Mouse (Mus musculus) liver, embryonic 16.5 days (tissue): Measurements from ENCODE around the gene Olfr62. TPM values are rescaled to one million over a fixed set of nuclear protein-coding genes. Genes with fewer than 3 reads are reported as not detected.

Experiments
- ATAC-seq: fragments of 200-750 bp; cut with Nextera tagmentation; 2 replicates; pipeline ENCODE4 v1.8.0; 2017; ENCODE audit warnings: low read depth, mild to moderate bottlenecking, moderate number of reproducible peaks, moderate library complexity
- H3K27ac ChIP-seq: fragments of 300-500 bp; sonication (generic); 2 replicates; pipeline ENCODE4 v1.5.1; 2014; ENCODE audit warnings: mild to moderate bottlenecking, low read length
- H3K27me3 ChIP-seq: fragments of 300-500 bp; sonication (generic); 2 replicates; pipeline ENCODE4 v1.6.1; 2014; ENCODE audit warnings: low read depth, low read length, mixed read lengths; ENCODE audit not compliant: control insufficient read depth, insufficient read depth
- H3K36me3 ChIP-seq: fragments of 300-500 bp; sonication (generic); 2 replicates; pipeline ENCODE4 v1.6.1; 2014; ENCODE audit warnings: mild to moderate bottlenecking; ENCODE audit not compliant: control insufficient read depth, insufficient read depth
- H3K4me1 ChIP-seq: fragments of 300-500 bp; sonication (generic); 2 replicates; pipeline ENCODE4 v1.6.1; 2014; ENCODE audit warnings: low read depth, low read length, mixed read lengths; ENCODE audit not compliant: control insufficient read depth
- H3K4me2 ChIP-seq: fragments of 300-500 bp; sonication (generic); 2 replicates; pipeline ENCODE4 v1.6.1; 2014; ENCODE audit warnings: low read depth, low read length, mixed read lengths
- H3K4me3 ChIP-seq: fragments of 300-500 bp; sonication (generic); 2 replicates; pipeline ENCODE4 v1.5.1; 2014; ENCODE audit warnings: low read depth, mild to moderate bottlenecking, low read length
- H3K9ac ChIP-seq: fragments of 300-500 bp; sonication (generic); 2 replicates; pipeline ENCODE4 v1.6.1; 2014; ENCODE audit warnings: low read depth, low read length
- H3K9me3 ChIP-seq: fragments of 300-500 bp; sonication (generic); replicated peaks from 2 replicates; pipeline ENCODE4 v1.6.1; 2016; ENCODE audit warnings: low read length; ENCODE audit not compliant: control insufficient read depth
- WGBS: fragments of 180-500 bp; shearing (Covaris S2); extraction: QIAGEN DNeasy Blood & Tissue Kit; methylation state at CpG from one replicate; pipeline ENCODE4 v1.1.7; 2014; ENCODE audit not compliant: insufficient replicate concordance; 5-methylcytosine and 5-hydroxymethylcytosine counted together
- polyA plus RNA-seq: library from polyadenylated mRNA; unstranded; fragments of >200 nt; fragmentation: Nextera tagmentation; extraction: Ambion mirVana; gene quantifications from 2 replicates; pipeline ENCODE4 v1.2.1, GENCODE M21; 2015

The Olfr62 gene
- polyA plus RNA-seq, result not detected in 2 replicates

DNA sequence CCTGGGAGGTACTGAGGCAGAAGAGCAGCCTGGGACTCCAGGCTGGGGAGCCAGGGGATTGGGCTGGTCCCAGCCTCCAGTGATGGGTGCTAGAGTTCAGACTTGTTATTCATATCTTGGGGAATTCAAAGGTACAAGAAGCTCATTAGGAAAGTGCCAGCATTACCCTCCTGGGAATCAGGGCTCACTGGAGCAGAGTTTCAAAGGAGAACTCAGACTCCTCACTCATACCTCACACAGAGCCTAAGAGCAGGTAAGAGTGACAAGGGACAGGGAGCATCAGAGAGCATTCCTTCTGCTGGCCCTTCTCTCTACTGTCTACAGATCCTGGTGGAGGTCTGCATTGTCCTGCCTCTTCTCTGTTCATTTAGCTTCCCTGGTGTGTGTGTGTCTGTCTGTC lies at the start of gene Olfr62:
Olfr62 (plus strand) TSS at position 301 of the 400 bp plus-strand sequence.
- H3K9me3 ChIP-seq, result no peaks in the 10 kb centered on the region
- H3K36me3 ChIP-seq, result no peaks in the 10 kb centered on the region
- no peaks in the 10 kb centered on the region for H3K27me3 ChIP-seq
- no peak for ATAC-seq
- H3K4me1 ChIP-seq, result no peaks in the 10 kb centered on the region
- H3K4me3 ChIP-seq, result no peak within 1 kb of the TSS
- H3K4me2 ChIP-seq, result no peak within 1 kb of the TSS
- H3K27ac ChIP-seq, result no peak within 1 kb of the TSS
- no peak within 1 kb of the TSS for H3K9ac ChIP-seq

DNA sequence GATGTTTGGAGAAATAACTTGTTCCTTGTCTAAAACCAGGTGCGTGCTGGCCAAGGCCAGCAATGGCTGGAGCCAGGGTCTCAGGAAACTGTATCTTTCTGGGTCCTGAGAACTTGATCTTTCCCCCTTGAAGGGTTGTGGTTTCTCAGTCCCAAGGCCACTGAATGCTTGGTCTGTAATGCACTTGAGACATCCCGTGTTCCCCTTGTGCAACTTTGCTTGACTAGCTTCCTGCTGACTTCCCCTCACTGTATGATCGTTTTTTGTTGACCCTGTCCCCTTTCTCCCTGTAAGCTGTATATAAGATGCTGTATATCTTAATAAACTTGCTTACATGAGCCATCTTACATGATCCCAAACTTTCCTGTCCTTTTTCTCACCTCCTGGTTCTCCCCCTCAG lies 48.9 kb upstream of the Olfr62 start:
- Histone ChIP-seq H3K4me1 (no peaks in the 10 kb centered on the region; the same call in 1 of the 2 replicates), H3K36me3 (no peaks in the 10 kb centered on the region), H3K4me3 (no peak overlapping the region), H3K27ac (no peak overlapping the region), H3K9ac (no peak overlapping the region), H3K27me3 (no peaks in the 10 kb centered on the region; the same call in 1 of the 2 replicates), H3K9me3 (no peaks in the 10 kb centered on the region), H3K4me2 (no peak overlapping the region)
- 19% methylated on average over 3 of the region's 3 CpGs for WGBS
- no peak for ATAC-seq

- no peak overlapping the region for H3K4me2 ChIP-seq
- WGBS, result 17% methylated on average over 11 of the region's 11 CpGs
- no peak for ATAC-seq
- H3K4me3 ChIP-seq, result no peak overlapping the region
- H3K27ac ChIP-seq, result no peak overlapping the region
- no peaks in the 10 kb centered on the region; the same call in 1 of the 2 replicates for H3K4me1 ChIP-seq
- no peaks in the 10 kb centered on the region for H3K36me3 ChIP-seq
- no peak overlapping the region for H3K9ac ChIP-seq
- no peaks in the 10 kb centered on the region for H3K9me3 ChIP-seq
- H3K27me3 ChIP-seq, result no peaks in the 10 kb centered on the region; the same call in 1 of the 2 replicates
Measured at GRCm38 (mm10) chr4:118612619-118613018, 46.1 kb upstream of the Olfr62 start.

DNA sequence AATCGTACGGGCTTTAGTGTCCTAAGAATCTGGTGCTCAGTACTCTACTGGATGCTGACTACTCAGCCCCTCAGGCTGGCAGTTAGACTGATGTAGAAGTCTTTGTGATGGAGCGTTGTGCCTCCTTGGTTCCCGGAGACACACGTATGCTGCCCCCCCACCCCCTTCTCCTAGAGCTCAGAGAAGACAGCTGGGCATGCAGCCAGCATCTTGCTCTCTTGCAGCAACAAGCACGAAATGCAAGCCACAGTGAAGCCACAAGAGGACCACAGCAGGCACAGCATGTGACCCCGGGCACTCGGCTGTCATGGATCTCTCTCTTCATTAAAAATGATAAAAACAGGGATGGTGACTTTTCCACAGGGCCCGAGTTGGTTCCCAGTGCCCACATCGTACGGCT lies 43.3 kb upstream of the Olfr62 start:
- Histone ChIP-seq H3K27ac (no peak overlapping the region), H3K9me3 (no peaks in the 10 kb centered on the region), H3K36me3 (no peaks in the 10 kb centered on the region), H3K4me2 (no peak overlapping the region), H3K27me3 (no peaks in the 10 kb centered on the region; the same call in 1 of the 2 replicates), H3K9ac (no peak overlapping the region), H3K4me1 (peaks cover 2% of the 10 kb centered on the region; the same call in 1 of the 2 replicates), H3K4me3 (no peak overlapping the region)
- 74% methylated on average over 11 of the region's 11 CpGs for WGBS
- ATAC-seq, result no peak

DNA sequence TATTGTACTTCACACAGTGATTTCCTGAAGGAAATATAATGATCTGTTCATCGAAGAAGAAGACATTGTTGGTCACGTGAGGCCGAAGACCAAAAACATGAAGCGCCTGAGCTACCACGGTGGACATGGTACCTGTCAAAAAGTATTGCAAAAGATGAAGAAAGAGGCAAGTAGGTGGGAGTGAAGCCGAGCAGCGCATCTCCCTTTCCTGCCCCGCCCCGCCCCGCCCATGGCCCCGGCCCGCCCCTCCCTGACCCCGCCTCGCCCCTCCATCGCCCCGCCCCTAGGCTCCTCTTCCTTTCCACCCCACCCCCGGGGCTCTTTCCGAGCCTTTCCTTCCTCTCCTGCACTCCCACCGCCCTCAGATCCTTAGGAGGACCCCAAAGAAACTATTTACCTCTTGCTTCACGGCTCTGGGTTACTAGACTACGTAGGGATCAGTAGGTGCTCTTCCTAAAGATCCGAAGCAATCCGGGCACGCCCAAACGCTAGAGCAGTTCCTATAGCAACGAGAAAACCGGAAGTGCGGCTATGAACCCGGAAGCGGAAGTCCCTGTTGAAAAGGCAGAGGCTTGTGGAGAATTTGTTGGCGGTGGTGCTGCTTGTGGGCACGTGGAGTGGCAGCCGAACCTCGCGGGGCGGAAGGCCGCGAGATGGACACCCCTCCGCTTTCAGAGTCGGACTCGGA lies 38.3 kb upstream of the Olfr62 start, which contains the start of the genes Cfap57 and Ebna1bp2:
Cfap57 (minus strand) TSS at position 499 of the 688 bp plus-strand sequence.
Ebna1bp2 (plus strand) TSS at position 521 of the 688 bp plus-strand sequence.
- peaks cover 14% of the 10 kb centered on the region for H3K4me1 ChIP-seq
- H3K27ac ChIP-seq, result no peak within 1 kb of the TSS
- ATAC-seq, result peak; percentile 86
- H3K27me3 ChIP-seq, result no peaks in the 10 kb centered on the region
- whole genome bisulfite sequencing, result under 1% methylated on average over 39 of the region's 41 CpGs
- peak within 1 kb of the TSS; percentile 93 for H3K4me2 ChIP-seq
- no peaks in the 10 kb centered on the region for H3K9me3 ChIP-seq
- peak within 1 kb of the TSS; percentile 74 for H3K9ac ChIP-seq
- H3K4me3 ChIP-seq, result peak within 1 kb of the TSS; percentile 85
- peaks cover 13% of the 10 kb centered on the region for H3K36me3 ChIP-seq

DNA sequence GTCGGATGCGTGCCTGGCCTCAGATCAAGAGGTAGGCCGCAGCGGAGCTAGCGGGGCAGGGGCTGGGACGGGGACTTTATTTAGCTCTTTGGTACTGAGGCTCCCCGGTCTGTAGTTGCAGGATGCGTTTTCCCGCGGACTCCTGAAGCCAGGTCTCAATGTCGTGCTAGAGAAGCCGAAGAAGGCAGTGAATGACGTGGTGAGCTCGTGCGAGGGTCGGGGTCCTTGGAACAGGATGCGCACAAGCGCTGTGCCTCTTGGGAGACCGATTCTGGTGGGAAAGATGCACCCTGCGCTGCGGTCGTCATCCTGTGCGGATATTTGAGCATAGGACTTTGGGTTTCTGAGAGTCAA lies 37.8 kb upstream of the Olfr62 start:
- H3K4me1 ChIP-seq, result peaks cover 14% of the 10 kb centered on the region
- WGBS, result under 1% methylated on average over 23 of the region's 23 CpGs
- H3K27ac ChIP-seq, result no peak overlapping the region
- H3K36me3 ChIP-seq, result peaks cover 13% of the 10 kb centered on the region
- peak overlapping the region; percentile 85 for H3K4me3 ChIP-seq
- ATAC-seq, result peak; percentile 8; the same call in 1 of the 2 replicates
- H3K27me3 ChIP-seq, result no peaks in the 10 kb centered on the region
- H3K9me3 ChIP-seq, result no peaks in the 10 kb centered on the region
- peak overlapping the region; percentile 93 for H3K4me2 ChIP-seq
- H3K9ac ChIP-seq, result peak overlapping the region; percentile 74

- no peak for ATAC-seq
- H3K4me3 ChIP-seq, result peak overlapping the region; percentile 85
- WGBS, result 33% methylated on average over 9 of the region's 9 CpGs
Measured at GRCm38 (mm10) chr4:118621781-118622180, 37.0 kb upstream of the Olfr62 start.

DNA sequence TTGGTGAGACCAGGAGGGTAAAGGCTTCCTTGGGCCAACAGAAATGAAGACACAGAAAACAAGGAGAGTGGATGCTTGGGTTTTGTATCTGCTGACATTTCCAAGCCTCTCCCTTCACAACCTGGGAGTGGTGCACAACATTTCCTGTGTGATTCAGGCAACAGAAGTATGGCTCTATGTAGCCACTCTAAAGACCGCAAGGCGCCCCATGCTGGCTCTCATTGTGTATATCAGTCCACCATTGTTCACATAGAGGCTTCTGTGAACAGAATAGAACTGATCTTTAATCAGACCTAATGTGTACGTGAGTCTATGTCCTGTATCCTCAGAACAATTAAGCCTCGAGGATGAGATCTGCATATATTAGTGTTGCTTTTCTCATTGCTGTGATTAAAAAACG lies 28.5 kb upstream of the Olfr62 start:
- 77% methylated on average over 5 of the region's 5 CpGs for WGBS
- ATAC-seq, result no peak
- Histone ChIP-seq H3K27me3 (no peaks in the 10 kb centered on the region), H3K36me3 (peaks cover 8% of the 10 kb centered on the region), H3K4me1 (no peaks in the 10 kb centered on the region), H3K4me2 (no peak overlapping the region), H3K9me3 (no peaks in the 10 kb centered on the region), H3K27ac (no peak overlapping the region), H3K9ac (no peak overlapping the region), H3K4me3 (no peak overlapping the region)

More at GRCm38 (mm10) chr4:118621781-118622180, 37.0 kb upstream of the Olfr62 start:
- peaks cover 14% of the 10 kb centered on the region for H3K4me1 ChIP-seq
- H3K9ac ChIP-seq, result no peak overlapping the region
- no peaks in the 10 kb centered on the region for H3K27me3 ChIP-seq
- H3K27ac ChIP-seq, result no peak overlapping the region
- peaks cover 18% of the 10 kb centered on the region for H3K36me3 ChIP-seq
- H3K9me3 ChIP-seq, result no peaks in the 10 kb centered on the region
- peak overlapping the region; percentile 93 for H3K4me2 ChIP-seq

- H3K9me3 ChIP-seq, result no peaks in the 10 kb centered on the region
- H3K4me2 ChIP-seq, result no peak overlapping the region
- no peak overlapping the region for H3K9ac ChIP-seq
- H3K27ac ChIP-seq, result no peak overlapping the region
- no peak overlapping the region for H3K4me3 ChIP-seq
- no peaks in the 10 kb centered on the region for H3K36me3 ChIP-seq
- H3K27me3 ChIP-seq, result no peaks in the 10 kb centered on the region
- ATAC-seq, result no peak
- H3K4me1 ChIP-seq, result no peaks in the 10 kb centered on the region
- WGBS, result 44% methylated on average over 20 of the region's 20 CpGs
Measured at GRCm38 (mm10) chr4:118642346-118643190, 16.2 kb upstream of the Olfr62 start.
